Mouse (Mus musculus): ENCODE data around the gene Mgat5.

The Mgat5 gene

DNA sequence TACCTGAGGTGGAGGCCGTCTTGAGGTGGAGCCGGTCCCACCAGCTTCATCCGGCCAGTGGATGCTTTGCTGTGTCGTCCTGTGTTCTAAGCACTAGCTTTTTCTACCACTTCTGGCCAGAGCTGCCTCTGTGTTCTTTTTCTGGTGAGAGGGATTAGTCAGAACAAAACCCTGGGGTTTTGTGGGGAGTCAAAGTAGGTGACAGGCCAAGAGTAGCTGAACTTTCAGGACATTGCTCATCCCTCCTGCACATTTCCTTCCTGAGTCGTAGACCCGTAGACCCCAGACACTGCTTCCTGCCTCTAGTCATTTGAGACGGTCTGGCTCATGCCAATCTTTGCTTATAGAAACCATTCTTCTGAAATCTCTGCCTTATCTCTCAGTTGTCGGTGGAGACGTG lies 140.1 kb downstream of the Mgat5 start:
- DNase-seq (ENCODE audit: low spot score), result peak; percentile 20

DNA sequence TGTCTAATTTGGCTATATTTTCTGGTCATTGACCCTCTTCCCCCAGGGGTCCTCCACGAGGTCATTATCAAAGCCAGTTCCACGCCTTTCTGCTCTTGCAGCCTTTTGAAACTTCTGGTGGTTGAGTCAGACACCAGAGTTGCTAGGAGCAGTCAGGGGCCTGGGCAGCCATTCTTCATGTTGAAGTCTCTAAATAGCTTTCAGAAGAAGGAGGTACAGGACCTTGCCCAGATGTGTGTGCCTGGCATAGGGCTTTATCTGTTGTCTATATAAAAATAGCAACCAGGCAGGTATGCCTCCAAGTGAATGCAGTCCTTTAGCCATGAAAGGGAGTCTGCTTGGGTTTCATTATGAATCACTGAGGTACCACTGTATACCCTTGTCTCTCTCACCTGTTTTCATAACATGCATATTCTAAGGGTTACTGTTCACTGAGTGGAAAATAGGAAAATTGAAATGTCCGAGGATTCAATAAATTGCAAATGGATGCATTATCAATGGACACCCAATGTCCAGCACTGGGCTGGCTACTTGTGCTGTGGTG lies 141.9 kb downstream of the Mgat5 start:
- no peak for DNase-seq (ENCODE audit: low spot score)

DNA sequence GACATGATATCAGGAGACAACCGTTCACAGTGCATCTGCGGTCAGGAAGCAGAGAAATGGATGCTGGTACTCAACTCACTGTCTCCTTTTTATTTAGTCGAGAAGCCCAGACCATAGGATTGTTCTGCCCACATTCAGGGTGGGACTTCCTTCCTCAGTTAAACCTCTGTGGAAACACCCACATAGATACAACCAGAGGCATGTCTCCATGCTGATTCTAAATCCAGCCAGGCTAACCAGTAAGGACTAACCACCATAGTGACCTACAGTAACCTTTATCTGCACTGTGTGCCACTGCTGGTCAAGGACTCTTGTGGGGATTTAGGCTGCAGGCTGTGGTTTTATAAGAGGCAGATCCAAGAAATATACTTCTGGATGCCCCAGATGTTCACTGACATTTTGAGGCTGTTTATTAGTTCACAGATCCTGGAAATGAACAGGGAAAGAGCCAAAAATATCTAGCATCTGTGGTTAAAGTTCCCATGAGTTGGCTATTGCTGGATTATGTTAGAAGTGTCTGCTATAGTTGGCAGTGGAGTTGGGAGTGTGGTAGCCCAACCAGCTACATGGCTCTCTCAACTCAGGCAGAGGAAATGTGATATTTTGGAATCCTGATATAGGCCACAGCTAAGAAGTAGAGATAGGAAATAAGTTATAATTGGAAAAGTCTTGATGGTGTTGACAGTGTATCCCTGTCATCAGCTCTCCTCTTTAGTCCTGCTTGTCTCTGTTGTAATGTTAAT lies 143.2 kb downstream of the Mgat5 start:
- DNase-seq (ENCODE audit: low spot score), result peak; percentile 86

DNA sequence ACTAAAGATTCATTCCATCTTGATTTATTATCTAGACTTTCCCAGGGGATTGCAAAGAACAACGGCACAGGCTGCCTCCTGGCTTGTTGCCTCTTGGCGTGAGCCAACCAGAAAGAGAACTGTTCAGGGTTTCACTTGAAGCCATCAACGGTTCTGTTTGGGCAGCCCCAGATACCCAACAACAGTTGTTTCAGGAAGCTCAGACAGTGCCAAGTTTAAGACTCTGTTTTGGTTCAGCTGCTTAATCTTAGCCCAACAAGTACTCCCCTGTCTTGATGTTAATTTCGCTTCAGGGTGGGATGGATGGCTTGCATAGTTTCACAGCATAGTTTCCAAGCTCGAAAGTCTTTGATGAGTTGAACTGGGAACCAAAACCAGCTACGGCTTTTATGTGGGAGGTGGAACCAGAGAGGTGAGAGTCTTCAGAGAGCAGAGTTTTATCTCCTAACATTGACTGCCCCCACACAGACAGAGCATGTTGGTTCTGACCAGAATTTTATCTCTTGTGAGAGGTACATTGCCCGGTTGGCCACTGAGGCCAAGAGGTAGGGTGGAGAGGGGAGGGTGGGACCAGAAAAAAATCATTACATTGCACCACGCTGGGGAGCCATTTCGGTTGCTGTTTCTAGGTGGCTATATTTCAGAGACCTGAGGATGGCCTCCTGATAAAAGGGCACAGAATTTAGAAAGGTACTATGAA lies 144.0 kb downstream of the Mgat5 start:
- DNase-seq (ENCODE audit: low spot score), result peak; percentile 78

DNA sequence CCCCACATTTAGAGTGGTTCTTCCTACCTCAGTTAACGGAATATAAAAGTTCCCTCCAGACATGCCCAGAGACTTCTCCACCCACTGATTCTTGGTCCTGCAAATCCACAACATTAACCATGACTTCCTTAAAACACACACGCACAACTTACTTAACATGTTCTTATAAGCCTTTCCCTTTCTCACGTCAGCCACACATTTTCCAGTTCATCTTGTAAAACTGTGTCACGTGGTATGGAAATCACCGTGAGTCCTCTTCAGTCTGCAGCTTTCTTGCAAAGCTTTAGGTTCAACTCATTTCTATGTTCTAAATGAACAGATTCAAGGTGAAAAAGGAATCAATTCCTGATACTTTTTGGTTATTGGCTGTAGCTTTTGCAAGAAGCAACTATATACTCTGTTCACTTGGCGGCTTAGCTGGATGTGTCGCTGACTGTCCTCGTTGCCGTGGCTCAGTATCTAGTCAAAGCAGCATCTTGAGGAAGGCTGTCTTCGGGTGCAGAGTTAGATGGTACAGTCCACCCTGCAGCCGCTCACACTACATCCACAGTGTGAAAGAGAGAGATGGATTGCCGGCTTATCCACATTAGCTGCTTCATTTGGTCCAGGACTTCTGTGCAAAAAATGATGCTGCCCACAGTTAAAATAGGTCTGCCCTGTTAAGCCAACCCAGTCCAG lies 146.7 kb downstream of the Mgat5 start:
- no peak for DNase-seq (ENCODE audit: low spot score)

DNA sequence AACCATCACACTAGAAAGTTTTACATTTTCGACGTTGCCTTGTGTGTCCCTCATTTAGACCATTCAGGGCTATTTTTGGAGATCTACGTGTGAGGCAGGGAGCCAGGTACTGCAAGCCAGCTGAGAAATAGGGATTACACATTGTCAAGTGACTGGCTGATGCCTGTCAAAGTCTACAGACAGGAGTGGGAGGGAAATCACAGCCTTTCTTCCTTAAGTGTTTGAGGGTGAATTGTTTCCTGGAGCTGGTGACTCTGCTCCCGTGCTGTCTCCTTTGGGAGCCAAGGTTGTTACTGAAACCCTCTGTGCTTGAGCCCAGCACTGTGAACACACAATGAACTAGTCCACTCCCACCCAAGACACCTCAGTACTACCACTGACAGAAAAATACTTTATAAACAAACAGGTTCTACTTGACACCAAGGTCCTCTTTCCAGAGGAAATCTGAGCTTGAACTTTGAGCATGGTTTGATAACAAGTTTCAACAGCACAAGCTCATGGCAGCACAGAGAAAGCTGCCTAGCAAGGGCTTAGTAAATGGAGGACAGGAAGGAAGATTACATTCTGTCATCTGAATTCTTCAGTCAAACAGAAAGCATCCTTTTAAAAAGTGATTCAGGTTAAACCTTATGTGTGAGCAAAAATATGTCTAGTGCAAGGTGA lies 147.4 kb downstream of the Mgat5 start:
- peak; percentile 19 for DNase-seq (ENCODE audit: low spot score)

DNA sequence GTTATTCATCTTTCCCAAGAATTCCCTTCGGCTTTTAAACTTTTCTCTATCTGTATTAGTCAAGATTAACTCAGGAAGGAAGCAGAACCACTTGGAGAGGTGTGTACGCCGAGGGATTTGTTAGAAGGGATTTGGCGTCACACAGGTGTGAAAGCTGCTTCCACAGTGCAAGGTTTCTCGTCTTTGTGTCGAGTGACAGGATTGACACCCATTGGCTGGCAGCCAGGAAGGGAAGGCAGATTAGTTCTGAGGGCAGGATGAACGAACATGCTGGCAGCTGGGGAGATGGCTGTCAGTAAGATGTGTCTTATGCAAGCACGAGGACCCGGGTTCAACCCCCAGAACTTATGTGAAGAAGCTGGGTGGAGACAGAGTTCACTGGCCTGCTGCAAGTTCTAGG lies 148.6 kb downstream of the Mgat5 start:
- DNase-seq (ENCODE audit: low spot score), result no peak

DNA sequence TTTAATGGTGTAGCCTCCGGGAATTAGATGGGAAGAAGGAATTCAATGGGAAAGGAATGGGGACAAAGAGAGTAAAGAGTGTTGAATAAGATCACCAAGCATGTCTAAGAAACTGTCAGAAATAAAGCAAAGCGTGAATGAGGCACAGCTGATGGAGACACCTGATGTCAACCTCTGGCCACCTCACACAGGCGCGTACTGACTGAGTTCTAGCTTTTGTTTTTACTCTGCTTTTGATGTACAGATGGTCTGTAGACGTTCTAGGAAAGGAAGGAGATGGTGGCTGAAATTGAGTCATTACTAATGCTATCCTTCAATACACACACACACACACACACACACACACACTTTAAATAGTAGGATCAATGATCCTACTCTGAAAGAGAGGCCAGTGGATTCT lies 149.3 kb downstream of the Mgat5 start:
- no peak for DNase-seq (ENCODE audit: low spot score)

DNA sequence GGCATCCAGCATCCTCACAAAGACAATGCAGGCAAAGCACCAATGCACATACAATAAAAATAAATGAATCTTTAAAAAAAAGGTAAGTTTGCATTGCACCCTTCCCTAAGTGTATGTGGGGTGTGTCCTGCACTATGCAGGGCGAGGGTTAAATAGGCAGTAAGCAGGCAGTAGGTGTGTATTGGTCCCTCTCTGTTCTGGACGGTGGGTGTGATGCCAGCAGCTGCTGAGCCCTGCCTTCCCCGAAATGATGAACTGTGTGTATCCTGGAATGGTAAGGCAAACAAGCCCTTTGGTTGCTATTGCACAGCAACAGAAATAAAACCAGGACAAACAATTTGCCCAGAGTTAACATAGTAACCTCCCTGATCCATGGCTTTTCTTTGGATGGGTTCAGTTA lies 150.2 kb downstream of the Mgat5 start:
- no peak for DNase-seq (ENCODE audit: low spot score)

DNA sequence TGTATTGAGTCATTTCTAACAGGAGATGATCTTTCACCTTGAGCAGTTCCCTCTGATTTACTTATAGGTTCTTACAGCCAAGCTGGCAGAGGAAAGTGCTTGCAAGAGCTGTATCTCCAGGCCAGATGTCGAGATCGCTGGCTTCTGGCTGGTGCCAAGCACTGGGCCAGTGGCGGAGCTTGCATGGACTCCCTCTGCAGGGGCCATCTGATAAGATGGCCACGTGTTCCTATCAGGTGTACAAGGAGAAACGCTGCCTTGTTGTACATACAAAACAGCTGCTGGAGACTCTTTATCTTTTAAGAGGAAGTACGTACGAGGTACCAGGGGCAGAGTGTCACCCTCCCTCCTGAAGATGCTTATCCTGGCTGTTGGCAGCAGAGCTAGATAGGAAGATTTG lies 158.8 kb downstream of the Mgat5 start:
- peak; percentile 61 for DNase-seq (ENCODE audit: low spot score)

DNA sequence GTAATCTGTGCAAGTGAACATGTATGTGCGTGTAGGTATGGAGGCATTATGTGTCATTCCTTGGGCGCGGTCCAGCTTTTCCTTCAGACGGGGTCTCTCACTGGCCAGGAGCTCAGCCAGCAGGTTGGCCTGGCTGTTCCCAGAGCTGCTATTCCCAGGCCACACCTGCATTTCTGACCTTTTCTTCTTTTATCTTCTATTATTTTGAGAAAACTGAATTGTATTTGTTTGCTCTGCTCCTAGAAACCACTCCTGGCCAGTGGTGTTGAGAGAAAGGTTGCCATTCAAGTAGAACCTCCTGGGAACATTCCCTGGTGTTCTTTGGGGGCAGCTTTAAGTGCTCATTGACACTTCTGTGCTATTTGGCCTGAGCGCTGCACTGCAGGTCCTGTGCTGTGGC lies 160.9 kb downstream of the Mgat5 start:
- no peak for DNase-seq (ENCODE audit: low spot score)

DNA sequence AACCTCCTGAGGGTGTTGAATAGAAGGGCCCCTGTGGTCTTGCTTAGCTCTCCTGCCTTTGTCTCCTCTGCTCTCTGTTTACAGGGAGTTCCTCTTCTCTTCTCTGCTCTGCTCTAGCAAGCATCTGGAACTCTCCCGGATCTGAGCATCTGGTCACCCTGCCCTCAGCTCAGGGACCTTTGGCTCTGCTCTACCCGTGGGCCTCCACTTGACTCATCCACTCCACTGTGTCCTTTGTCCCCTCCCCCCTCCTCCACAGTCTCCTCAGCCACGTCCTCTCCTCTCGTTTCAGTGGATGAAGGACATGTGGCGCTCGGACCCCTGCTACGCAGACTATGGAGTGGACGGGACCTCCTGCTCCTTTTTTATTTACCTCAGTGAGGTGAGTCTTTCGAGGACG lies 161.3 kb downstream of the Mgat5 start:
- no peak for DNase-seq (ENCODE audit: low spot score)

DNA sequence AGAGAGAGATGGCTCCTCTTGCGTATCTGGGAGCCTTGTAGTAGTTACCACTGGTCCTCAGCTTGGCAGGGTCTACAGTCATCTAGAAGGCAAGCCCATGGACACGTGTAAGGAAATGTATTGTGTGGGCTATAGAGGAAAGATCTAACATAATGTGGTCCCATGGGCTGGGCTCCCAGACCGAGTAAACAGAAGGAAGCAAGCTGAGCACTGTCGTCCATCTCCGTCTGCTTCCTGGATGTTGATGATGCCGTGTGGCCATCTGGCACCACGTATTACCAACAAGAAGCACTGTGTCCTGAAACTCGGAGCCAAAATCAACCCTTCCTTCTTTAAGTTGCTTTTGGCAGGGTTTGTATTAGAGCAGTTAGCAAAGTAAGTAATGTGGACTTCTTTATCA lies 163.7 kb downstream of the Mgat5 start:
- no peak for DNase-seq (ENCODE audit: low spot score)

DNA sequence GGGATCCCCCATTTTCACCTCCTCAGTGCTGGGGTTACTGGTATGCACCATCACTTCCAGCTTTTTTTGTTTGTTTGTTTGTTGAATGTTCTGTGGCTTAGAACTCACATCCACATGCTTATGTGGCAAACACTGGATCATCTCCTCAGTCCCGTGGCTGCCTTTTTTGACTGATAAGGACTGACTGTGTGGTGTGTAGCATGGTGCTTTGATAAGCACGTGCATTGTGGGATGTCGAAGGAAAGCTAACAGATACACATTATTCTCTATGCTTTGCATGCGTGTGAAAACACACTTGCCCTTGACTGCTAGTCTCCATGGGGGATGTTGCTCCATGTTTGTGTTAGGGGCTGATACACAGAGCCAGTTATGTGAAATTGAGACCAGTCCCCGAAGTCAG lies 164.7 kb downstream of the Mgat5 start:
- no peak for DNase-seq (ENCODE audit: low spot score)

DNA sequence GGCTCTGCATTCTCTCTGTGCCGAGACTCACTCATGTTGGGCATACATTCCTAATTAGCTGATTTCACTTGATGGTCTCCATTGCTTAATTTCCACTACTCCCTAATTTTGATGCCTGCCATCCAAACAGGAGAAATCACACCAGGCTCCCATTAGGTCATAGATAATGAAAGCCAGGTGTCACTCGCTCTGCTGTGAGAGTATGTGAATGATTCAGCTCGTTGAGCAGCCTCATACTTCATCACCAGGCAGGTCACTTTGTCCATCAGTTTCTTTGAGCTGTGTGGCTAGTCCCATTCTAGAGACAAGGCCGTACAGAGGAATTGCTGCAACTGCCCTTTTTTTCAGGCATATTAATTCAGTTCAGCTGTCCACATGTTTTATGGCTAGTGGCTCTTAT lies 167.3 kb downstream of the Mgat5 start:
- no peak for DNase-seq (ENCODE audit: low spot score)

DNA sequence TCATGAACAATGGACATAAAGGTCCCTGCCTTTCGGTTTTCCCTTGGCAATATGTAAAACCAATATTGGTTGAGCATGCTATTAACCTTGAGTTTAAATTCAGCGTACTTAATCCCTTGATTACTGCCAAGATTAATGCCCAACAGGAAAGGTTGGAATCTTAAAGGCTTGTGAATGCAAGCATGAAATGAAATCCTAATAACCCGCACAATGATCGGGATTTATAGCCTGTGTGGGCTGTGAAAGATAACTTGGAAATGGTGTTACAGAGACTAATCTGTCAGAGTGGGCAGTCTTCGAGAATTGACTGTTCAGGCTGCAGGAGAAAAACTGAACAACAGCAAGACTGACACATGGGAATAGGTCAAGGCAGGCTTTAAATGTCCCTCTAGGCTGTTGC lies 168.7 kb downstream of the Mgat5 start:
- DNase-seq (ENCODE audit: low spot score), result no peak

DNA sequence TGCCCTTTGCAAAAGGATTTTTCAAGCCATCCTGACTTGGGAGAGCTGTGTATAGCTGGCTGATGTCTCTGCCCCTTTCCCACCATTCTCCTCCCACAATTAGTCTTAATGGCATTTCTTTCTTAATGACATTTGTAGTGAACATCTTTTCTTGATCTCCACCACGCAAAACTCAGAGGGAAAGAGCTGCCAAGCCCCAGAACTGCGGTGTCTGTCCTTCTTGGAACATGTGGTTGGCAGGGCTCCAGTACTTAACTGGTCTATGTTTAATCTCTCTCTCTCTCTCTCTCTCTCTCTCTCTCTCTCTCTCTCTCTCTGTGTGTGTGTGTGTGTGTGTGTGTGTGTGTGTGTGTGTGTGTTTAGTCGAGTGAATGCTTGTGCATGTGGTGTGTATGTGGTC lies 169.3 kb downstream of the Mgat5 start:
- DNase-seq (ENCODE audit: low spot score), result peak; percentile 18

DNA sequence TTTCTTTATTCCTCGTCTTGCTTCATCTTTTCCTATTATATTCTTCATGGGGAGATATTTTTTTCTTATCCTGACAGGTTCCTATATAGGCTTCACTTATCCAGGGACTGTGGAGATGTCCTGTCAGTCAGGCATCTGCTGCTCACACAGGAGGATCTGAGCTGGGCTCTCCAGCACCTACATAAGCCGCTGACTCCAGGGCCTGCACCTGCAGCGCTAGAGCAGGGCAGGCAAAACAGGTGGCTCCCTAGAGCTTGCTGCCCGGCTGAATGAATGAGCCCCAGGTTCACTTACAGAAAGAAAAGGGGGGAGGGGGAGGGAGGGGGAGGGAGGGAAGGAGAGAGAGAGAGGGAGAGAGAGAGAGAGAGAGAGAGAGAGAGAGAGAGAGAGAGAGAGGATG lies 175.3 kb downstream of the Mgat5 start:
- no peak for DNase-seq (ENCODE audit: low spot score)

DNA sequence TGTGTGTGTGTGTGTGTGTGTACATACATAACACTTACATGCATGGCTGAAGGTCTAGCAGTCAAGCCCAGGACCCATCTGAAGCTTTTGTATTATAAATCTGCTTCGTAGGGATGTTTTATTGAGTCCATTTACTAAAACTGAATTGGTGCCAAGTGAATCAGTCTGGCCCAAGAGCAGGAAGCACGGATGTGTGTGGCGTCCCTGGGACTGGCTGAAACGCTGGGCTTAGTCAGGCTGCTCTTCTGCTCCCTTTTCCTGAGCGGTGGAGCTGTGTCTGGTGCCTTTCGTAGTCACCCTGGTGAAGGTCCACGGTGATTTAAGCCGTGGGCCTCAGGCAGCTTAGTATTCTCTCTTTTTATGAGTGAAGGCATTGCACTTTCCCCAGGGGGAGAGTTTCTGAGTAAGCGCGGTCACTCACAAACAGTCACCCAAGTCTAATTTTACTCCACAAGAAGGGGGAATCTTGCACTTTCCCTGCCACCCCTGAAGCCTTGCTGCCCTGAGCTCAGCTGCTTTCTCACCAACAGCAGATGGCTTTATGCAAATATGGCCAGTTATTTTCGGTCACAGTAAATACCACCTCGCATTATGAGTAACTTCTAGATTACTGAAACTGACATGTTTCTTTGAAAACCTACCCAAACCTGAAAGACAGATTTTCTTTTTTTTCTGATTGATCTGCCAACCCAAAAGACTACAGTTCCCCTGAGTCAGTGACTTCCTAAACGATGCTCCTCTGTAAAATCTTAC lies 176.1 kb downstream of the Mgat5 start:
- peak; percentile 34 for DNase-seq (ENCODE audit: low spot score)

DNA sequence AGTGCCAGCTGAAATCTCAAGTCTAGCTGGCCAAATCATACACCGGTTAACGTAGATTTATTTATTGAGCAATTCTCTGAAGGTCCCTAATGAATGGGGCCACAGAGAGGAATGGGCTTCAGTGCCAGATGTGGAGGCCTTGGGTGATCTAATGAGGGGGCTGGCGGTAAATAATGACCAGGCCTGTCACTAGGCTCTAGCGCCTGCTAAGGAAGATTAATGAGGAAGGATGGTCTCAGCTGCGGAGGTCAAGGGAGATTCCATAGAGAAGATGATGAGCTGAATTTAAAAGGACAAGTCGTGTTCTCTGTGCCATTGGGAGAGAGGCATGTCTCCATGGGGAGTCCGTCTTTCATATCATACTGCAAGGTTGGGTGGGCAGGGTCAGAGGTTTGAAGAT lies 178.3 kb downstream of the Mgat5 start:
- no peak for DNase-seq (ENCODE audit: low spot score)

DNA sequence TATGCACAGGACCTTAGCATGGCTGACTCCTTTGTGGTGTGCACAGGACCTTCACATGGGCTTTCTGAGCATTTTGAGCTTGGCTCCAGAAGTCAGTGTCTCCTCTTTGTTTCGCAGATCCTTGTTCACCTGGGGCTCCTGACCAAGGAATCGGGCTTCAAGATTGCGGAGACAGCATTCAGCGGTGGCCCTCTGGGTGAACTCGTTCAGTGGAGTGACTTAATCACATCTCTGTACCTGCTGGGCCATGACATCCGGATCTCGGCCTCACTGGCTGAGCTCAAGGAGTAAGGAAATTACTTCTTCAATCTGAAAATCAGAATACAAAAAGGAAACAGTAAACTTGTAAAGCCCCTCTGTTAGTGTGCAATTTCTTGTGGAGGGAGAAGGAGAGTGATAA lies 182.4 kb downstream of the Mgat5 start:
- DNase-seq (ENCODE audit: low spot score), result no peak

DNA sequence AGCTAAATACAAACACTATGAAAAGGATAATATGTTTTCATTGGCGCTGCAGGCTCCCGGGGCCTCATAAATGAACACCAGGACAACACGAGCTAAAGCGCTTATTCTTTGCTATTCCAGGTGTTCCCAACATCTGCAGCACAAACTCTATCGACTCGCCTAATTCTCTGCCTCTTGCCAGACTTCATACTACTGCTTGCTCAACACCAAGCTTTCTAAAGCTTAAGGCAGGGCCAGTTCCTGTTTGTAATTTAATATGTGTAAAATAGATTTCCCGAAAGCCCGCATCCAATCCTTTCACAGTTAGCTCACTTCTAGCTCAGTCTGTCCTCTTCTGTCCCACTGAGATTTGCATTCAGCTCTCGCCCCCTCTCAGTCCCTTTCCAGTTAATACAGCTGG lies 182.8 kb downstream of the Mgat5 start:
- DNase-seq (ENCODE audit: low spot score), result no peak
